Mouse (Mus musculus): ENCODE results near the gene Ces1a. TPM values are rescaled to one million over a fixed set of nuclear protein-coding genes. Genes with fewer than 3 reads are reported as not detected.

Ces1a gene
- not detected for polyA plus RNA-seq (2015; fragmentation: Illumina TruSeq; extraction: RNeasy Lipid Tissue Mini Kit (QIAGEN cat#74804); ENCODE audit: insufficient read depth, low replicate concordance)

GRCm38 (mm10) chr8:93048092-93048491 is at the start of gene Ces1a:
Ces1a (minus strand) TSS chr8:93048192.

GRCm38 (mm10) chr8:93079887-93080286 is 31.9 kb upstream of the Ces1a start, which contains the start of gene Ces1b:
Ces1b (minus strand) TSS chr8:93080017.

Other genes starting within 250 kb of the Ces1a start
- gene Mmp2, start 220.9 kb downstream of the Ces1a start, polyA plus RNA-seq (2015; fragmentation: Illumina TruSeq; extraction: RNeasy Lipid Tissue Mini Kit (QIAGEN cat#74804); ENCODE audit: insufficient read depth, low replicate concordance) = 10.8 TPM
- 35.7 TPM for gene Lpcat2, start 192.9 kb downstream of the Ces1a start, polyA plus RNA-seq (2015; fragmentation: Illumina TruSeq; extraction: RNeasy Lipid Tissue Mini Kit (QIAGEN cat#74804); ENCODE audit: insufficient read depth, low replicate concordance)
- 0.83 TPM for gene Capns2, start 146.8 kb downstream of the Ces1a start, polyA plus RNA-seq (2015; fragmentation: Illumina TruSeq; extraction: RNeasy Lipid Tissue Mini Kit (QIAGEN cat#74804); ENCODE audit: insufficient read depth, low replicate concordance)
- not detected for gene Slc6a2, start 88.1 kb downstream of the Ces1a start, polyA plus RNA-seq (2015; fragmentation: Illumina TruSeq; extraction: RNeasy Lipid Tissue Mini Kit (QIAGEN cat#74804); ENCODE audit: insufficient read depth, low replicate concordance)
- gene Ces1b, start 31.8 kb upstream of the Ces1a start, polyA plus RNA-seq (2015; fragmentation: Illumina TruSeq; extraction: RNeasy Lipid Tissue Mini Kit (QIAGEN cat#74804); ENCODE audit: insufficient read depth, low replicate concordance) = not detected
- gene Ces1c, start 83.1 kb upstream of the Ces1a start, polyA plus RNA-seq (2015; fragmentation: Illumina TruSeq; extraction: RNeasy Lipid Tissue Mini Kit (QIAGEN cat#74804); ENCODE audit: insufficient read depth, low replicate concordance) = not detected
- gene Ces1d, start 149.6 kb upstream of the Ces1a start, polyA plus RNA-seq (2015; fragmentation: Illumina TruSeq; extraction: RNeasy Lipid Tissue Mini Kit (QIAGEN cat#74804); ENCODE audit: insufficient read depth, low replicate concordance) = 1.5 TPM
- gene Ces1e, start 181.4 kb upstream of the Ces1a start, polyA plus RNA-seq (2015; fragmentation: Illumina TruSeq; extraction: RNeasy Lipid Tissue Mini Kit (QIAGEN cat#74804); ENCODE audit: insufficient read depth, low replicate concordance) = not detected
- 0.28 TPM for gene Ces1f, start 231.6 kb upstream of the Ces1a start, polyA plus RNA-seq (2015; fragmentation: Illumina TruSeq; extraction: RNeasy Lipid Tissue Mini Kit (QIAGEN cat#74804); ENCODE audit: insufficient read depth, low replicate concordance)

Data from spleen, adult 10 weeks (tissue).